Mouse (Mus musculus) heart, embryonic 11.5 days (tissue): Measurements from ENCODE around the gene Cldnd2. TPM values are rescaled to one million over a fixed set of nuclear protein-coding genes. Genes with fewer than 3 reads are reported as not detected.

ENCODE experiments used
- ATAC-seq: fragments of 200-750 bp; cut with Nextera tagmentation; replicated peaks from 2 replicates; pipeline ENCODE4 v1.8.0; 2017; ENCODE audit warnings: moderate library complexity; ENCODE audit not compliant: insufficient number of reproducible peaks, low FRiP score, low TSS enrichment
- H3K27ac ChIP-seq: fragments of 300-500 bp; sonication (generic); 2 replicates; pipeline ENCODE4 v1.5.1; 2014; ENCODE audit warnings: mild to moderate bottlenecking, low read depth, low read length
- H3K27me3 ChIP-seq: fragments of 300-500 bp; sonication (generic); 2 replicates; pipeline ENCODE4 v1.6.1; 2014; ENCODE audit warnings: mild to moderate bottlenecking, low read length, mixed read lengths; ENCODE audit not compliant: control insufficient read depth, insufficient read depth
- H3K36me3 ChIP-seq: fragments of 300-500 bp; sonication (generic); 2 replicates; pipeline ENCODE4 v1.6.1; 2014; ENCODE audit warnings: mild to moderate bottlenecking, low read length, moderate library complexity, mixed read lengths; ENCODE audit not compliant: control insufficient read depth, insufficient read depth
- H3K4me1 ChIP-seq: fragments of 300-500 bp; sonication (generic); 2 replicates; pipeline ENCODE4 v1.6.1; 2014; ENCODE audit warnings: low read length; ENCODE audit not compliant: control insufficient read depth, insufficient read depth
- H3K4me2 ChIP-seq: fragments of 300-500 bp; sonication (generic); 2 replicates; pipeline ENCODE4 v1.6.1; 2014; ENCODE audit warnings: mild to moderate bottlenecking, moderate library complexity
- H3K4me3 ChIP-seq: fragments of 300-500 bp; sonication (generic); 2 replicates; pipeline ENCODE4 v1.5.1; 2014; ENCODE audit warnings: low read depth, low read length
- H3K9ac ChIP-seq: fragments of 300-500 bp; sonication (generic); 2 replicates; pipeline ENCODE4 v1.6.1; 2014; ENCODE audit warnings: mild to moderate bottlenecking, low read depth, low read length, moderate library complexity
- H3K9me3 ChIP-seq: fragments of 300-500 bp; sonication (generic); replicated peaks from 2 replicates; pipeline ENCODE4 v1.6.1; 2016; ENCODE audit warnings: low read length; ENCODE audit not compliant: control insufficient read depth
- WGBS: fragments of 180-500 bp; shearing (Covaris S2); extraction: QIAGEN DNeasy Blood & Tissue Kit; methylation state at CpG from one replicate; pipeline ENCODE4 v1.1.7; 2014; ENCODE audit not compliant: insufficient replicate concordance; 5-methylcytosine and 5-hydroxymethylcytosine counted together
- polyA plus RNA-seq: library from polyadenylated mRNA; unstranded; fragments of >200 nt; fragmentation: Nextera tagmentation; extraction: Ambion mirVana; gene quantifications from 2 replicates; pipeline ENCODE4 v1.2.1, GENCODE M21; 2014

The Cldnd2 gene
- polyA plus RNA-seq, 1 experiment from 2014 or later, result not detected

- ATAC-seq, result peak; percentile 79
- H3K4me1 ChIP-seq, result no peaks in the 10 kb centered on the region
- H3K4me3 ChIP-seq, result no peak overlapping the region
- no peaks in the 10 kb centered on the region for H3K9me3 ChIP-seq
- no peak overlapping the region for H3K9ac ChIP-seq
- WGBS, result 11% methylated on average over 11 of the region's 11 CpGs
- peak overlapping the region; percentile 47 for H3K4me2 ChIP-seq
- H3K27ac ChIP-seq, result no peak overlapping the region
- H3K27me3 ChIP-seq, result no peaks in the 10 kb centered on the region
- H3K36me3 ChIP-seq, result no peaks in the 10 kb centered on the region
Observed at GRCm38 (mm10) chr7:43422995-43423617, 17.5 kb upstream of the Cldnd2 start.

- H3K36me3 ChIP-seq, result no peaks in the 10 kb centered on the region
- no peak for ATAC-seq
- H3K27ac ChIP-seq, result no peak overlapping the region
- H3K27me3 ChIP-seq, result no peaks in the 10 kb centered on the region
- no peaks in the 10 kb centered on the region for H3K4me1 ChIP-seq
- H3K9me3 ChIP-seq, result no peaks in the 10 kb centered on the region
- H3K4me2 ChIP-seq, result no peak overlapping the region
- H3K9ac ChIP-seq, result no peak overlapping the region
- WGBS, result 54% methylated on average over 3 of the region's 3 CpGs
- H3K4me3 ChIP-seq, result no peak overlapping the region
Observed at GRCm38 (mm10) chr7:43423991-43424625, 16.5 kb upstream of the Cldnd2 start.

DNA sequence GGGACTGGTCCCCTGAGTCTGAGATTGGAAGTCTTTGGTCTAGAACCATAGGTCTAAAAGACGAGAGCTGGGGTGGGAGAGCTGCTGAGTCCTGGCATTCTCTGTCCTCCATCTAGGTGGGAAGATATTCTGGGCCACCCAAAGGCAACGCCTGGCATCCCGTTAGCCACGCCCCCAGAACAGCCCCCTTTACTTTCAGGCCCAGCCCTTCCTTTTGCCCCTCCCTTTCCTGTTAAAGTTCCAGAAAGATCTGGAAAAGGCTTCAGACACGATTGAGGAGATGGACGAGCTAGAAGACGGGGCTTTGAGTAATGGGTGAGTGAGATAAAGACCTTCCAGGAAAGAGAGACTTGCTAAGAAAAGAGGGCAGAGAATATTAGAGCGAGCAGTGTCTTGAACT is 13.2 kb upstream of the Cldnd2 start, which contains the start of gene Lim2:
Gene Lim2 (plus strand): TSS at position 265 of the 400 bp plus-strand sequence.
- Histone ChIP-seq H3K4me2 (no peak within 1 kb of the TSS), H3K27ac (no peak within 1 kb of the TSS), H3K9me3 (no peaks in the 10 kb centered on the region), H3K4me1 (no peaks in the 10 kb centered on the region), H3K27me3 (no peaks in the 10 kb centered on the region), H3K9ac (no peak within 1 kb of the TSS), H3K4me3 (no peak within 1 kb of the TSS), H3K36me3 (no peaks in the 10 kb centered on the region)
- WGBS, result 74% methylated on average over 8 of the region's 8 CpGs
- ATAC-seq, result no peak

GRCm38 (mm10) chr7:43429500-43429899 is 11.1 kb upstream of the Cldnd2 start:
- H3K4me1 ChIP-seq, result no peaks in the 10 kb centered on the region
- H3K9me3 ChIP-seq, result no peaks in the 10 kb centered on the region
- no peaks in the 10 kb centered on the region for H3K36me3 ChIP-seq
- no peak for ATAC-seq
- H3K9ac ChIP-seq, result no peak overlapping the region
- no peak overlapping the region for H3K4me3 ChIP-seq
- no peak overlapping the region for H3K27ac ChIP-seq
- WGBS, result 32% methylated on average over 4 of the region's 4 CpGs
- H3K4me2 ChIP-seq, result no peak overlapping the region
- no peaks in the 10 kb centered on the region for H3K27me3 ChIP-seq

GRCm38 (mm10) chr7:43432891-43433290 is 7.7 kb upstream of the Cldnd2 start:
- H3K4me2 ChIP-seq, result no peak overlapping the region
- no peaks in the 10 kb centered on the region for H3K9me3 ChIP-seq
- no peaks in the 10 kb centered on the region; the same call in 1 of the 2 replicates for H3K27me3 ChIP-seq
- 63% methylated on average over 4 of the region's 4 CpGs for WGBS
- H3K9ac ChIP-seq, result no peak overlapping the region
- H3K36me3 ChIP-seq, result no peaks in the 10 kb centered on the region
- H3K4me3 ChIP-seq, result no peak overlapping the region
- no peaks in the 10 kb centered on the region for H3K4me1 ChIP-seq
- ATAC-seq, result no peak
- H3K27ac ChIP-seq, result no peak overlapping the region

DNA sequence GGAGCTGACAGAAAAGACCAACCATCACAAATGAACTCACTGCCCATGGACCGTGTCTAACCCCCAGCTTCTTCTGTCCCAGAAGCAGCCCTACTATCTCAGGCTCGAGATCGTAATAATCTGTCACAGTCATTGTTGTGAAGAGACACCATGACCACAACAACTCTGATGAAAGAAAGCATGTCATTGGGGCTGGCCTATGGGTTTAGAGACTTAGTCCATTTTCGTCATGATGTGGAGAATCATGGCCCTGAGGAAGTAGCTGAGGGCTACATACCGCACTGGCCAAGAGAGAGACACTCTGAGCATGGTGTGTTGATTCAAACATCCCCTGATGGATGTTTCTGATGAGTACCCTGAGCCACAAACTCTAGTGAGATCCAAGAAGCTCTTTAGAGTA is 5.9 kb upstream of the Cldnd2 start:
- no peak overlapping the region for H3K27ac ChIP-seq
- ATAC-seq, result no peak
- H3K4me3 ChIP-seq, result no peak overlapping the region
- H3K27me3 ChIP-seq, result peaks cover 2% of the 10 kb centered on the region; the same call in 1 of the 2 replicates
- no peaks in the 10 kb centered on the region for H3K36me3 ChIP-seq
- H3K4me2 ChIP-seq, result no peak overlapping the region
- no peaks in the 10 kb centered on the region for H3K9me3 ChIP-seq
- WGBS, result 85% methylated on average over 5 of the region's 5 CpGs
- no peaks in the 10 kb centered on the region for H3K4me1 ChIP-seq
- H3K9ac ChIP-seq, result no peak overlapping the region

DNA sequence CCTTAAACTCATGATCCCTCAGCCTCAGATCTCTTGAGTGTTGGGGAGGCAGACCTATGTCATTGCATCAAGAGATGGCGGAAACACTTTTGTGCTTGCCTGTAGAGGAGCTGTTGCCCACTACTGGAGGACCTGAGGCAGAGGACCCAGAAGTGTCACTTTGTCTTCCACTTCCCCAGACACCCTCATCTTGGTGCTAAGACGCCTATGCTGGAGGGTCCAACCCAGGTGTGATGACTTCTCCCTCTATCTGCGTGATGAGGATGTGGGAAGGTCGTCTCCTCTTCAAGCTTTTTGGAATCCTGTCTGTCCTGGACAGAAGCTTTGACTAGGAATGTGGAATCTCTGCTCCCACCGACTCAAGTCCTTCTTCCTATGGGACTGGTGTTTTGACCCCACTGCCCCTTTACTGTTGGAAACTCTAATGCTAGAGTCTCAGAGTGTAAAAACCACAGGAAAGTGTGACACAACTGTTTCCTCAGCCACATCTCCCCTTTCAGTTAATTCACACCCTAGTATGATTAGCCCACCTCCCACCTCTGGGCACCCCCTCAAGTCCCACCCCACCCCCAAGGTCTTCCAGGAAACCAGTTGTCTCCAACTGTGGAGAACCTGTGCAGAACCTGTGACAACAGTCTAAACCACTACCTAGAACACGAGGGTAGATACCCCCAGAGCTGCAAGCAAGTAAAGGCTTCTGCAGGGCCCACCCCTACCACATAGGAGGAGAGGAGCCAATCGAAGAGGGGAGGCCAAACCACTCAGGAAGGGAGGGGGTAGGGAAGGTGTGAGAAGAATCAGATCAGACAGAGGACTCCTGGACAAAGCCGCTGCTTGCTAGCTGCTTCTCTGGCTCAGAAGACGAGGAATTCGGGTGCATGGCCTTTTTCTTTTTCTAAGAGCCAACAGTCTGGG is 4.0 kb upstream of the Cldnd2 start, which contains the start of gene Nkg7:
Gene Nkg7 (plus strand): TSS at position 733 of the 915 bp plus-strand sequence.
- no peak within 1 kb of the TSS for H3K4me3 ChIP-seq
- H3K4me1 ChIP-seq, result no peaks in the 10 kb centered on the region
- H3K9ac ChIP-seq, result no peak within 1 kb of the TSS
- ATAC-seq, result no peak
- peaks cover 2% of the 10 kb centered on the region; the same call in 1 of the 2 replicates for H3K27me3 ChIP-seq
- no peaks in the 10 kb centered on the region for H3K36me3 ChIP-seq
- H3K4me2 ChIP-seq, result no peak within 1 kb of the TSS
- H3K27ac ChIP-seq, result no peak within 1 kb of the TSS
- no peaks in the 10 kb centered on the region for H3K9me3 ChIP-seq
- WGBS, result 64% methylated on average over 10 of the region's 10 CpGs

- Histone ChIP-seq H3K27me3 (peaks cover 2% of the 10 kb centered on the region; the same call in 1 of the 2 replicates), H3K4me3 (no peak overlapping the region), H3K9ac (no peak overlapping the region), H3K36me3 (no peaks in the 10 kb centered on the region), H3K4me2 (no peak overlapping the region), H3K9me3 (no peaks in the 10 kb centered on the region), H3K27ac (no peak overlapping the region), H3K4me1 (peaks cover 6% of the 10 kb centered on the region)
- no peak for ATAC-seq
- WGBS, result 72% methylated on average over 4 of the region's 4 CpGs
Observed at GRCm38 (mm10) chr7:43438611-43439010, 2.0 kb upstream of the Cldnd2 start.
